Mouse (Mus musculus) myocyte (in vitro differentiated cells): ENCODE results near the gene Gemin2.
A peak's percentile ranks its signal among the peaks of the same experiment; 100 is the strongest.

Source experiments
- E2F4 ChIP-seq: IDR thresholded peaks from one replicate; pipeline ENCODE4 v1.6.1; 2011; ENCODE audit warnings: mild to moderate bottlenecking, control low read depth, moderate library complexity; ENCODE audit not compliant: insufficient read depth
- MAX ChIP-seq: IDR thresholded peaks from one replicate; pipeline ENCODE4 v1.6.1; 2011; ENCODE audit warnings: low read depth, mild to moderate bottlenecking, control low read depth
- MYOD1 ChIP-seq, 3 experiments: IDR thresholded peaks; one replicate each; pipeline ENCODE4 v1.6.1; 2011; ENCODE audit warnings: control low read depth in 2 of 3, low read depth in 2 of 3, mild to moderate bottlenecking in 2 of 3, moderate library complexity in 1 of 3; ENCODE audit not compliant: insufficient read length in 2 of 3, control insufficient read depth in 1 of 3
- MYOG ChIP-seq, 3 experiments: IDR thresholded peaks; one replicate each; pipeline ENCODE4 v1.6.1; 2011; ENCODE audit warnings: control low read depth in 2 of 3, low read depth in 2 of 3, mild to moderate bottlenecking in 2 of 3; ENCODE audit not compliant: insufficient read length in 2 of 3, control insufficient read depth in 1 of 3, insufficient read depth in 1 of 3
- POLR2A ChIP-seq: IDR thresholded peaks from one replicate; pipeline ENCODE4 v1.6.1; 2011; ENCODE audit warnings: low read depth, mild to moderate bottlenecking, control low read depth, moderate library complexity; ENCODE audit not compliant: insufficient read length
- POLR2AphosphoS2 ChIP-seq: IDR thresholded peaks from one replicate; pipeline ENCODE4 v1.6.1; 2011; ENCODE audit warnings: low read depth, control low read depth; ENCODE audit not compliant: insufficient read length
- USF1 ChIP-seq: IDR thresholded peaks from one replicate; pipeline ENCODE4 v1.6.1; 2011; ENCODE audit warnings: low read depth, mild to moderate bottlenecking, control low read depth, moderate library complexity

DNA sequence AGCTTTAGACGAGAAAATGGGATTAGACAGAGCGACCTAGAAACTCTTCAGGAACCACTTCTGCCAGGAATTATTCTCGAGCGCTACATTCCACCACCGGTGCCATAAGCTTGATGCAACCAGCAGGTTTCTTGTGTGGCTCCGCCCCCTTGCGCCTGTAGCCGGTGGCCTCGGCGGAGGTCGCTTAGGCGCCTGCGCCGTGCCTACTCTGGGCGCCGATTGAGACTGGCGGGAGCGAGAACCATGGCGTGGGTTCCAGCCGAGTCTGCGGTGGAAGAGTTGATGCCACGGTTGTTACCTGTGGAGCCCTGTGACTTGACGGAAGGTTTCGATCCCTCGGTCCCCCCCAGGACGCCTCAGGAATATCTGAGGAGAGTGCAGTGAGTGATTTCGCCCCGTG lies at the start of gene Gemin2:
- TF ChIP-seq POLR2AphosphoS2 (peak; percentile 97), USF1 (no peak), E2F4 (no peak), MAX (no peak), POLR2A (peak; percentile 93), MYOD1 (IDR thresholded peaks at IDR 0.05; ENCODE audit: control insufficient read depth in 1 of 3, insufficient read length in 2 of 3, low read depth in 2 of 3) (no peak), MYOG (IDR thresholded peaks at IDR 0.05; ENCODE audit: control insufficient read depth in 1 of 3, insufficient read depth in 1 of 3, insufficient read length in 2 of 3, low read depth in 2 of 3) (no peak)
